Mouse (Mus musculus) E14TG2a.4 (cell line): ENCODE results near the gene Gm5129.

Source experiments
- CTCF ChIP-seq: conservative IDR thresholded peaks from 2 replicates; pipeline ENCODE4 v1.5.1; 2014; ENCODE audit warnings: low read length
- NANOG ChIP-seq: IDR thresholded peaks from 2 replicates; pipeline ENCODE4 v1.6.1; 2014; ENCODE audit warnings: borderline replicate concordance, low read length, mixed read lengths

GRCm38 (mm10) chr5:29772651-29773330, 37.1 kb upstream of the Gm5129 start:
- no peak for TF ChIP-seq CTCF
- TF ChIP-seq NANOG: no peak
